9 mouse cellular contexts compared by ENCODE assay signal in genomic region chr2:65414237-65414636, GRCm38 (mm10). TPM values are rescaled to one million over a fixed set of nuclear protein-coding genes. Genes with fewer than 3 reads are reported as not detected.
DNase-seq lines count a peak whose midpoint lies in the region; ATAC-seq and TF ChIP-seq lines count a peak whose summit lies in the region.
"Had no signal": no experiment of that assay in that cellular context is flagged by ENCODE, and none has a peak within 500 bp of the region (broad histone marks: within the 10 kb centered on the region; RNA-seq: fewer than 3 reads in every experiment).

No protein-coding gene starts in this region.

- peak; percentile 76 for ATAC-seq in forebrain, postnatal 0 days
- ATAC-seq in hindbrain, postnatal 0 days: peak; percentile 78
- ATAC-seq in limb, embryonic 15.5 days (ENCODE audit: insufficient number of reproducible peaks, low FRiP score, low TSS enrichment, low read depth): 0 out of 2 replicates have a peak, but pooled peaks have one; percentile 30
- ATAC-seq in midbrain, embryonic 13.5 days: peak; percentile 88
- ATAC-seq in stomach, postnatal 0 days (ENCODE audit: low FRiP score, low TSS enrichment): peak; percentile 70

- H3K9ac ChIP-seq in forebrain, postnatal 0 days: peak overlapping the region; percentile 48; the same call in 1 of the 2 replicates
- H3K9ac ChIP-seq in hindbrain, postnatal 0 days (replicated peaks; ENCODE audit: low read length): peak overlapping the region; percentile 30
- no peak overlapping the region for H3K9ac ChIP-seq in limb, embryonic 15.5 days
- H3K9ac ChIP-seq in midbrain, embryonic 13.5 days (replicated peaks): peak overlapping the region; percentile 52; the same call in 1 of the 2 replicates
- no peak overlapping the region for H3K9ac ChIP-seq in stomach, postnatal 0 days (ENCODE audit: low read length)

- no peaks in the 10 kb centered on the region for H3K27me3 ChIP-seq in forebrain, postnatal 0 days (ENCODE audit: insufficient read depth, low read length)
- no peaks in the 10 kb centered on the region for H3K27me3 ChIP-seq in hindbrain, postnatal 0 days (ENCODE audit: insufficient read depth, low read length)
- H3K27me3 ChIP-seq in limb, embryonic 15.5 days: no peaks in the 10 kb centered on the region
- H3K27me3 ChIP-seq in midbrain, embryonic 13.5 days: no peaks in the 10 kb centered on the region
- no peaks in the 10 kb centered on the region for H3K27me3 ChIP-seq in stomach, postnatal 0 days (ENCODE audit: control insufficient read depth, insufficient read depth, low read length)

- peak overlapping the region; percentile 53 for H3K4me2 ChIP-seq in forebrain, postnatal 0 days (ENCODE audit: low read depth)
- peak overlapping the region; percentile 59 for H3K4me2 ChIP-seq in hindbrain, postnatal 0 days (ENCODE audit: low read depth, low read length)
- H3K4me2 ChIP-seq in limb, embryonic 15.5 days: peak overlapping the region; percentile 53
- H3K4me2 ChIP-seq in midbrain, embryonic 13.5 days (replicated peaks): peak overlapping the region; percentile 53
- peak overlapping the region; percentile 51 for H3K4me2 ChIP-seq in stomach, postnatal 0 days (replicated peaks; ENCODE audit: low read depth)

- TF ChIP-seq CTCF in forebrain, postnatal 0 days (IDR thresholded peaks at IDR 0.05; ENCODE audit: low read depth): no peak
- TF ChIP-seq CTCF in hindbrain, postnatal 0 days (IDR thresholded peaks at IDR 0.05; ENCODE audit: low read depth): no peak
- no peak for TF ChIP-seq CTCF in stomach, postnatal 0 days (IDR thresholded peaks at IDR 0.05; ENCODE audit: low read depth)

- no peaks in the 10 kb centered on the region for H3K36me3 ChIP-seq in forebrain, postnatal 0 days (ENCODE audit: insufficient read depth)
- H3K36me3 ChIP-seq in hindbrain, postnatal 0 days (ENCODE audit: insufficient read depth, low read length): no peaks in the 10 kb centered on the region
- no peaks in the 10 kb centered on the region for H3K36me3 ChIP-seq in limb, embryonic 15.5 days
- no peaks in the 10 kb centered on the region for H3K36me3 ChIP-seq in midbrain, embryonic 13.5 days
- no peaks in the 10 kb centered on the region for H3K36me3 ChIP-seq in stomach, postnatal 0 days (ENCODE audit: control insufficient read depth, insufficient read depth, low read length)
- H3K36me3 ChIP-seq: G1E had no signal

- no peak for TF ChIP-seq EP300 in stomach, postnatal 0 days (optimal IDR thresholded peaks at IDR 0.05)

- H3K27ac ChIP-seq in forebrain, postnatal 0 days (ENCODE audit: low read depth, low read length): peak overlapping the region; percentile 86
- peak overlapping the region; percentile 75 for H3K27ac ChIP-seq in hindbrain, postnatal 0 days
- no peak overlapping the region for H3K27ac ChIP-seq in limb, embryonic 15.5 days
- peak overlapping the region; percentile 93 for H3K27ac ChIP-seq in midbrain, embryonic 13.5 days
- H3K27ac ChIP-seq in stomach, postnatal 0 days (replicated peaks): no peak overlapping the region

- no peaks in the 10 kb centered on the region for H3K9me3 ChIP-seq in forebrain, postnatal 0 days (ENCODE audit: low read length)
- H3K9me3 ChIP-seq in hindbrain, postnatal 0 days (ENCODE audit: low read length): no peaks in the 10 kb centered on the region
- H3K9me3 ChIP-seq in limb, embryonic 15.5 days: no peaks in the 10 kb centered on the region
- H3K9me3 ChIP-seq in midbrain, embryonic 13.5 days: no peaks in the 10 kb centered on the region
- no peaks in the 10 kb centered on the region for H3K9me3 ChIP-seq in stomach, postnatal 0 days (ENCODE audit: control insufficient read depth, low read length)

- DNase-seq in cerebellum, adult 9-11 months: peak; percentile 3
- no peak for DNase-seq in cerebellum, adult 11-12 months
- DNase-seq in adrenal gland, postnatal 14 days: peak; percentile 59
- peak; percentile 76 for DNase-seq in forebrain, postnatal 0 days
- DNase-seq in hindbrain, postnatal 0 days (ENCODE audit: low spot score): peak; percentile 78
- DNase-seq in stomach, postnatal 0 days (ENCODE audit: low spot score): peak; percentile 61

- peak overlapping the region; percentile 28 for H3K4me3 ChIP-seq in forebrain, postnatal 0 days (ENCODE audit: low read depth, low read length)
- H3K4me3 ChIP-seq in hindbrain, postnatal 0 days (ENCODE audit: low read length): peak overlapping the region; percentile 32
- peak overlapping the region; percentile 33 for H3K4me3 ChIP-seq in limb, embryonic 15.5 days
- H3K4me3 ChIP-seq in midbrain, embryonic 13.5 days (replicated peaks): peak overlapping the region; percentile 26
- H3K4me3 ChIP-seq in stomach, postnatal 0 days (ENCODE audit: low read depth, low read length): peak overlapping the region; percentile 27

- no peaks in the 10 kb centered on the region for H3K4me1 ChIP-seq in forebrain, postnatal 0 days (ENCODE audit: insufficient read depth)
- peaks cover 8% of the 10 kb centered on the region for H3K4me1 ChIP-seq in hindbrain, postnatal 0 days (ENCODE audit: insufficient read depth, low read length)
- H3K4me1 ChIP-seq in limb, embryonic 15.5 days: peaks cover 8% of the 10 kb centered on the region
- peaks cover 27% of the 10 kb centered on the region for H3K4me1 ChIP-seq in midbrain, embryonic 13.5 days (replicated peaks)
- H3K4me1 ChIP-seq in stomach, postnatal 0 days (replicated peaks; ENCODE audit: control insufficient read depth, insufficient read depth): 0 out of 2 replicates have a peak, but pooled peaks cover 2% of the 10 kb centered on the region

- 2% methylated on average over 7 of the region's 7 CpGs for WGBS in forebrain, postnatal 0 days
- WGBS in hindbrain, postnatal 0 days: under 1% methylated on average over 7 of the region's 7 CpGs
- 0% methylated on average over 7 of the region's 7 CpGs for WGBS in limb, embryonic 15.5 days
- under 1% methylated on average over 7 of the region's 7 CpGs for WGBS in midbrain, embryonic 13.5 days
- WGBS in stomach, postnatal 0 days: 0% methylated on average over 7 of the region's 7 CpGs

RNA-seq across cellular contexts. Expression of gene Slc38a11, which starts 50.4 kb away (rescaled TPM):
- total RNA-seq in adrenal gland, postnatal 14 days (2021): 19.6 and 27.8 TPM in 2 replicates
- total RNA-seq in forebrain, postnatal 0 days (2014; rRNA removed): 3.2 and 4.1 TPM in 2 replicates
- polyA plus RNA-seq in forebrain, postnatal 0 days (2015; fragmentation: Nextera tagmentation; extraction: Ambion mirVana): 0.49 and 0.92 TPM in 2 replicates
- 4.1 and 6.0 TPM in 2 replicates for total RNA-seq in hindbrain, postnatal 0 days (2014; rRNA removed)
- polyA plus RNA-seq in hindbrain, postnatal 0 days (2015; fragmentation: Nextera tagmentation; extraction: Ambion mirVana): 1.5 and 1.7 TPM in 2 replicates
- polyA plus RNA-seq in limb, embryonic 15.5 days (2015; fragmentation: Nextera tagmentation; extraction: Ambion mirVana): 0.17 and 0.35 TPM in 2 replicates
- 1.9 and 2.8 TPM in 2 replicates for polyA plus RNA-seq in midbrain, embryonic 13.5 days (2015; fragmentation: Nextera tagmentation; extraction: Ambion mirVana)
- polyA plus RNA-seq in stomach, postnatal 0 days (2015; fragmentation: Nextera tagmentation; extraction: Ambion mirVana): 0.34 and 0.50 TPM in 2 replicates
- polyA plus RNA-seq: G1E had no signal

Comparison
In these comparisons a context has a peak if more than half of its experiments do, and no peak if none do; other contexts are left out.
1. ATAC-seq: peak in every context shown above with its lines; median percentile 88 in midbrain, embryonic 13.5 days; 78 in hindbrain, postnatal 0 days; 76 in forebrain, postnatal 0 days; 70 in stomach, postnatal 0 days; 30 in limb, embryonic 15.5 days.
2. H3K27ac ChIP-seq: peak in forebrain, postnatal 0 days (single experiment), hindbrain, postnatal 0 days (single experiment) and midbrain, embryonic 13.5 days (single experiment); none in limb, embryonic 15.5 days (single experiment) and stomach, postnatal 0 days (single experiment).
3. H3K9ac ChIP-seq: peak in forebrain, postnatal 0 days (single experiment), hindbrain, postnatal 0 days (single experiment) and midbrain, embryonic 13.5 days (single experiment); none in limb, embryonic 15.5 days (single experiment) and stomach, postnatal 0 days (single experiment).
4. Peak in every context shown above with its lines, with median percentiles within 50 percentile points of each other: H3K4me2 ChIP-seq and H3K4me3 ChIP-seq.